Mouse (Mus musculus): ENCODE measurements at regions not wholly inside any gene's neighbourhood (a gene's known extent, or its start where the extent isn't known, plus 50 kb on each side); places are given as distances from the start of the nearest gene placed in this dataset.

DNA sequence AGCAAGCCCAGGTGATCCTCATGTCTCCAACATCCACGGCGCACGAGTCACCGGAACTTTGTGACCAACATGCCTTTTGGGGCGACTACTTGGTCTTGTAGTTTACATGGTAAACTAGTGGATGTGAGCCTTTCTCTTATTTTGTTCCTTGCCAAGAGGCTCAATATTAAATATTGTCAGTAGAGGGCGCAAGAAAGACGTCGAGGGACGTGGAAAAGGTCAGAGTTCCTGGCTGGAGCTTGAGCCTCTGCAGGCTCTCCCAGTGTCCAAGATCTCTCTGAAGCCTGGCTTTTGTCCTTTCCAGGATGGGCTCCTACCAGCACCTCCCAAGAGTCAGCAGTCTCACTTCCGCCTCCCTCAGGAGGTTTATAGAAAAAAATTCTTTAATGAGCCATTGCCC, 458.8 kb downstream of the Tmem182 start:
- TF ChIP-seq CEBPB (IDR thresholded peaks at IDR 0.05; ENCODE audit: low read depth) (no peak), CTCF (IDR thresholded peaks at IDR 0.05; ENCODE audit: control insufficient read depth, insufficient read depth, insufficient read length) (no peak), USF1 (IDR thresholded peaks at IDR 0.05; ENCODE audit: low read depth) (no peak), MAX (IDR thresholded peaks at IDR 0.05) (no peak), MYOG (IDR thresholded peaks at IDR 0.05; ENCODE audit: control insufficient read depth, extremely low read depth, insufficient read length) (no peak), MYOD1 (IDR thresholded peaks at IDR 0.05; ENCODE audit: control insufficient read depth, insufficient read length, low read depth) (no peak), FOSL1 (IDR thresholded peaks at IDR 0.05; ENCODE audit: insufficient read depth, low read length, poor library complexity, severe bottlenecking) (no peak)

Measured in C2C12 (cell line).